Mouse (Mus musculus): ENCODE data around the gene Mybphl. TPM values are rescaled to one million over a fixed set of nuclear protein-coding genes. Genes with fewer than 3 reads are reported as not detected.

The Mybphl gene
- polyA plus RNA-seq, 1 experiment from 2014 or later: not detected

GRCm38 (mm10) chr3:108402528-108402920, 37.8 kb downstream of the Mybphl start:
- Histone ChIP-seq H3K4me3 (ENCODE audit: low read length) (no peak overlapping the region), H3K9ac (replicated peaks; ENCODE audit: low read length) (no peak overlapping the region), H3K9me3 (ENCODE audit: low read length) (no peaks in the 10 kb centered on the region), H3K36me3 (ENCODE audit: insufficient read depth, low read length) (peaks cover 48% of the 10 kb centered on the region), H3K4me1 (ENCODE audit: insufficient read depth, low read length) (peaks cover 25% of the 10 kb centered on the region), H3K4me2 (replicated peaks; ENCODE audit: low read depth, low read length) (no peak overlapping the region), H3K27ac (ENCODE audit: low read length) (no peak overlapping the region), H3K27me3 (ENCODE audit: insufficient read depth, low read length) (no peaks in the 10 kb centered on the region)
- no peak for ATAC-seq (ENCODE audit: low FRiP score, low TSS enrichment)
- WGBS: 89% methylated on average over 15 of the region's 15 CpGs

- WGBS: 52% methylated on average over 13 of the region's 14 CpGs
- Histone ChIP-seq H3K9ac (replicated peaks; ENCODE audit: low read length) (no peak overlapping the region), H3K4me3 (ENCODE audit: low read length) (no peak overlapping the region), H3K4me1 (ENCODE audit: insufficient read depth, low read length) (peaks cover 40% of the 10 kb centered on the region), H3K27me3 (ENCODE audit: insufficient read depth, low read length) (no peaks in the 10 kb centered on the region), H3K36me3 (ENCODE audit: insufficient read depth, low read length) (peaks cover 22% of the 10 kb centered on the region; the same call in 1 of the 2 replicates), H3K27ac (ENCODE audit: low read length) (no peak overlapping the region), H3K4me2 (replicated peaks; ENCODE audit: low read depth, low read length) (no peak overlapping the region), H3K9me3 (ENCODE audit: low read length) (no peaks in the 10 kb centered on the region)
- ATAC-seq (ENCODE audit: low FRiP score, low TSS enrichment): no peak
Measured at GRCm38 (mm10) chr3:108405536-108406305, 41.0 kb downstream of the Mybphl start.

GRCm38 (mm10) chr3:108406306-108406885, 41.7 kb downstream of the Mybphl start:
- no peak for ATAC-seq (ENCODE audit: low FRiP score, low TSS enrichment)
- H3K4me2 ChIP-seq (replicated peaks; ENCODE audit: low read depth, low read length): no peak overlapping the region
- no peaks in the 10 kb centered on the region for H3K9me3 ChIP-seq (ENCODE audit: low read length)
- no peaks in the 10 kb centered on the region for H3K27me3 ChIP-seq (ENCODE audit: insufficient read depth, low read length)
- H3K27ac ChIP-seq (ENCODE audit: low read length): no peak overlapping the region
- peaks cover 15% of the 10 kb centered on the region; the same call in 1 of the 2 replicates for H3K36me3 ChIP-seq (ENCODE audit: insufficient read depth, low read length)
- H3K4me3 ChIP-seq (ENCODE audit: low read length): no peak overlapping the region
- H3K9ac ChIP-seq (replicated peaks; ENCODE audit: low read length): no peak overlapping the region
- peaks cover 43% of the 10 kb centered on the region for H3K4me1 ChIP-seq (ENCODE audit: insufficient read depth, low read length)
- WGBS: 88% methylated on average over 24 of the region's 24 CpGs

- WGBS: 92% methylated on average over 8 of the region's 8 CpGs
- no peak for ATAC-seq (ENCODE audit: low FRiP score, low TSS enrichment)
- Histone ChIP-seq H3K4me1 (ENCODE audit: insufficient read depth, low read length) (peaks cover 54% of the 10 kb centered on the region), H3K4me2 (replicated peaks; ENCODE audit: low read depth, low read length) (no peak overlapping the region), H3K27me3 (ENCODE audit: insufficient read depth, low read length) (no peaks in the 10 kb centered on the region), H3K4me3 (ENCODE audit: low read length) (no peak overlapping the region), H3K36me3 (ENCODE audit: insufficient read depth, low read length) (peaks cover 26% of the 10 kb centered on the region), H3K9ac (replicated peaks; ENCODE audit: low read length) (no peak overlapping the region), H3K9me3 (ENCODE audit: low read length) (peaks cover 12% of the 10 kb centered on the region), H3K27ac (ENCODE audit: low read length) (no peak overlapping the region)
Measured at GRCm38 (mm10) chr3:108408517-108409008, 43.9 kb downstream of the Mybphl start.

GRCm38 (mm10) chr3:108409656-108410358, 45.1 kb downstream of the Mybphl start:
- H3K9me3 ChIP-seq (ENCODE audit: low read length): peaks cover 24% of the 10 kb centered on the region
- peaks cover 36% of the 10 kb centered on the region for H3K36me3 ChIP-seq (ENCODE audit: insufficient read depth, low read length)
- H3K4me1 ChIP-seq (ENCODE audit: insufficient read depth, low read length): peaks cover 52% of the 10 kb centered on the region
- no peaks in the 10 kb centered on the region for H3K27me3 ChIP-seq (ENCODE audit: insufficient read depth, low read length)
- H3K4me3 ChIP-seq (ENCODE audit: low read length): peak overlapping the region; percentile 31
- peak overlapping the region; percentile 99 for H3K27ac ChIP-seq (ENCODE audit: low read length)
- peak overlapping the region; percentile 53 for H3K4me2 ChIP-seq (replicated peaks; ENCODE audit: low read depth, low read length)
- 50% methylated on average over 8 of the region's 8 CpGs for WGBS
- no peak for ATAC-seq (ENCODE audit: low FRiP score, low TSS enrichment)
- peak overlapping the region; percentile 67 for H3K9ac ChIP-seq (replicated peaks; ENCODE audit: low read length)

GRCm38 (mm10) chr3:108410359-108410714, 45.6 kb downstream of the Mybphl start:
- WGBS: 16% methylated on average over 5 of the region's 5 CpGs
- Histone ChIP-seq H3K27me3 (ENCODE audit: insufficient read depth, low read length) (no peaks in the 10 kb centered on the region), H3K4me2 (replicated peaks; ENCODE audit: low read depth, low read length) (peak overlapping the region; percentile 53), H3K9me3 (ENCODE audit: low read length) (peaks cover 24% of the 10 kb centered on the region), H3K4me3 (ENCODE audit: low read length) (peak overlapping the region; percentile 31), H3K27ac (ENCODE audit: low read length) (peak overlapping the region; percentile 99), H3K4me1 (ENCODE audit: insufficient read depth, low read length) (peaks cover 53% of the 10 kb centered on the region), H3K36me3 (ENCODE audit: insufficient read depth, low read length) (peaks cover 36% of the 10 kb centered on the region), H3K9ac (replicated peaks; ENCODE audit: low read length) (peak overlapping the region; percentile 67)
- peak; percentile 2 for ATAC-seq (ENCODE audit: low FRiP score, low TSS enrichment)

- Histone ChIP-seq H3K4me3 (ENCODE audit: low read length) (peak overlapping the region; percentile 31), H3K27me3 (ENCODE audit: insufficient read depth, low read length) (peaks cover under 1% of the 10 kb centered on the region; the same call in 1 of the 2 replicates), H3K36me3 (ENCODE audit: insufficient read depth, low read length) (peaks cover 32% of the 10 kb centered on the region), H3K9ac (replicated peaks; ENCODE audit: low read length) (peak overlapping the region; percentile 61), H3K4me2 (replicated peaks; ENCODE audit: low read depth, low read length) (peak overlapping the region; percentile 53), H3K9me3 (ENCODE audit: low read length) (peaks cover 24% of the 10 kb centered on the region), H3K4me1 (ENCODE audit: insufficient read depth, low read length) (peaks cover 45% of the 10 kb centered on the region), H3K27ac (ENCODE audit: low read length) (peak overlapping the region; percentile 99)
- ATAC-seq (ENCODE audit: low FRiP score, low TSS enrichment): peak; percentile 83
- 38% methylated on average over 5 of the region's 5 CpGs for WGBS
Measured at GRCm38 (mm10) chr3:108411026-108411753, 46.5 kb downstream of the Mybphl start.

- Histone ChIP-seq H3K9me3 (ENCODE audit: low read length) (peaks cover 24% of the 10 kb centered on the region), H3K4me2 (replicated peaks; ENCODE audit: low read depth, low read length) (peak overlapping the region; percentile 53), H3K36me3 (ENCODE audit: insufficient read depth, low read length) (peaks cover 26% of the 10 kb centered on the region), H3K4me1 (ENCODE audit: insufficient read depth, low read length) (peaks cover 42% of the 10 kb centered on the region), H3K9ac (replicated peaks; ENCODE audit: low read length) (peak overlapping the region; percentile 61), H3K27me3 (ENCODE audit: insufficient read depth, low read length) (peaks cover 6% of the 10 kb centered on the region), H3K27ac (ENCODE audit: low read length) (peak overlapping the region; percentile 99), H3K4me3 (ENCODE audit: low read length) (peak overlapping the region; percentile 31)
- peak; percentile 85 for ATAC-seq (ENCODE audit: low FRiP score, low TSS enrichment)
- 41% methylated on average over 8 of the region's 8 CpGs for WGBS
Measured at GRCm38 (mm10) chr3:108411754-108412121, 47.0 kb downstream of the Mybphl start.

GRCm38 (mm10) chr3:108413634-108414360, 49.1 kb downstream of the Mybphl start:
- Histone ChIP-seq H3K27ac (ENCODE audit: low read length) (no peak overlapping the region), H3K9ac (replicated peaks; ENCODE audit: low read length) (no peak overlapping the region), H3K4me3 (ENCODE audit: low read length) (no peak overlapping the region), H3K36me3 (ENCODE audit: insufficient read depth, low read length) (peaks cover 23% of the 10 kb centered on the region), H3K4me2 (replicated peaks; ENCODE audit: low read depth, low read length) (no peak overlapping the region), H3K9me3 (ENCODE audit: low read length) (peaks cover 24% of the 10 kb centered on the region), H3K27me3 (ENCODE audit: insufficient read depth, low read length) (peaks cover 7% of the 10 kb centered on the region), H3K4me1 (ENCODE audit: insufficient read depth, low read length) (peaks cover 41% of the 10 kb centered on the region)
- whole genome bisulfite sequencing: 97% methylated on average over 35 of the region's 35 CpGs
- ATAC-seq (ENCODE audit: low FRiP score, low TSS enrichment): no peak

Measured in kidney, embryonic 16.5 days (tissue).